Mouse (Mus musculus) liver, adult 2 months (tissue): ENCODE measurements around the gene 0610030E20Rik.

Source experiments
- CTCF ChIP-seq: fragments of 200-500 bp; IDR thresholded peaks from 2 replicates; pipeline ENCODE4 v1.5.1; 2011; ENCODE audit warnings: low read depth, low read length, control low read depth
- POLR2A ChIP-seq: fragments of 200-500 bp; IDR thresholded peaks from 2 replicates; pipeline ENCODE4 v1.6.1; 2011; ENCODE audit warnings: low read length, control low read depth; ENCODE audit not compliant: insufficient read depth; ENCODE audit errors: extremely low read depth

DNA sequence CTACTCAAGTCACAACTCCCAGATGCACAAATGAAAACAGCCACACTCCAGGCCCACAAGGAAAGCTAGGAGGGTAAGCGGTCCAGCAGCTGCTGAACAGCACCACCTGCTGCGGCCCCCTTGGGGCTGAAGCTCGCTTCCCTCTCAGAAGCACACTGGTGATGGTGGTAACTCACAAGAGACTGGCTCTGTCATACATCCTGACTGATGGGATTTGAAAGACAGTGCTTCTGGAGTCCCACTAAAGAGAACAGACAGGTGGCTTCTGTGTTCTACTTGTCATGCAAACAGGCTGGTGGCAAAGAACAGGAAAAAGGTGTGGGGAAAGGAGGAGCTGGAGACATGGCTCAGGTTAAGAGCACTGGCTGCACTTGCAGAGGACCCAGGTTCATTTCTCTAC is 24.2 kb upstream of the 0610030E20Rik start:
- TF ChIP-seq POLR2A (no peak), CTCF (no peak)
